Mouse (Mus musculus) C2C12 (cell line): Measurements from ENCODE around the gene Nudt3.

Experiments used
- CEBPB ChIP-seq: IDR thresholded peaks from one replicate; pipeline ENCODE4 v1.6.1; 2011; ENCODE audit warnings: low read depth, mild to moderate bottlenecking, control low read depth, moderate library complexity
- CTCF ChIP-seq: IDR thresholded peaks from one replicate; pipeline ENCODE4 v1.5.1; 2011; ENCODE audit not compliant: control insufficient read depth, insufficient read depth, insufficient read length
- MAX ChIP-seq: IDR thresholded peaks from one replicate; pipeline ENCODE4 v1.6.1; 2011; ENCODE audit warnings: mild to moderate bottlenecking, control low read depth
- MYOD1 ChIP-seq: IDR thresholded peaks from one replicate; pipeline ENCODE4 v1.6.1; 2011; ENCODE audit warnings: low read depth; ENCODE audit not compliant: control insufficient read depth, insufficient read length
- USF1 ChIP-seq: IDR thresholded peaks from one replicate; pipeline ENCODE4 v1.6.1; 2011; ENCODE audit warnings: low read depth, mild to moderate bottlenecking, control low read depth, moderate library complexity

DNA sequence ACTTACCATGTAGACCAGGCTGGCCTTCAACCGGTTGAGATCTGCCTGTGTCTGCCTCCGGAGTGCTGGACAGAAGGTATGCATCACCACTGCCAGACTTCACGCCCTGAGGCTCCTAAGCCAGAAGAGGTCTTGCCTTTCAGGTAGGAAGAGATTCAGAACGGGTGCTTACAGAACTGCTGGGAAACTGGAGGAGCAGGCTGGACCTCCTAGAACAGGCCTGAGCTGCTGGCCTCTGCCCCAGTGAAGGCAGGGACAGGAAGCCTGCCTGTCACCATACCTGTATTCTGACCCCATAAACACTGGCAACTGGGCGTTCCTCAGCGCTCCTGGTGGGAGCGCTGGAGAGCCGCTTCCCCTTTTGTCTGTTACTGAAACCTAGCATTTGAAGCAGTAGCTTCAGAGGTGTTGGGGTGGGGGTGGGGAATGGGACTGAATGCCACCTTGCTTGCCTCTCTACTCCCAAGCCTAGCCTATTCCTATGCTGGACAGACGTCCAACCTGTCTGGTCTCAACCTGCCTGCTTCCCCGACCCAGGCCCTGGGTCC lies 71.8 kb downstream of the Nudt3 start:
- no peak for TF ChIP-seq CEBPB
- no peak for TF ChIP-seq CTCF
- TF ChIP-seq MAX, result no peak
- TF ChIP-seq USF1, result no peak
- TF ChIP-seq MYOD1, result no peak
